Mouse (Mus musculus) neutrophil, adult 5-6 weeks (primary cell): ENCODE results near the gene Snd1. TPM values are rescaled to one million over a fixed set of nuclear protein-coding genes. Genes with fewer than 3 reads are reported as not detected.

Experiments used
- ATAC-seq: fragments of 151-379, 151-347 bp; 2 replicates; pipeline ENCODE4 v1.8.0; 2017; ENCODE audit warnings: mild to moderate bottlenecking, moderate TSS enrichment; ENCODE audit not compliant: insufficient number of reproducible peaks, poor library complexity, low FRiP score, severe bottlenecking; ENCODE audit errors: extremely low read depth
- total RNA-seq: library from RNA; stranded (forward); fragments of 200-1000 nt; gene quantifications from 2 replicates; pipeline ENCODE4 v1.2.3, GENCODE M21; 2017

The Snd1 gene
- total RNA-seq, 1 experiment from 2014 or later = 44.2 TPM

GRCm38 (mm10) chr6:28834046-28834445 is 359.1 kb downstream of the Snd1 start:
- no peak for ATAC-seq

GRCm38 (mm10) chr6:28836600-28836999 is 361.7 kb downstream of the Snd1 start:
- no peak for ATAC-seq

GRCm38 (mm10) chr6:28841569-28841968 is 366.6 kb downstream of the Snd1 start:
- ATAC-seq = no peak

- ATAC-seq = no peak
These were observed 367.7 kb downstream of the Snd1 start for GRCm38 (mm10) chr6:28842375-28843276.

GRCm38 (mm10) chr6:28845610-28846009 is 370.7 kb downstream of the Snd1 start:
- no peak for ATAC-seq

- ATAC-seq = no peak
These were observed 372.7 kb downstream of the Snd1 start for GRCm38 (mm10) chr6:28847616-28848015.

- no peak for ATAC-seq
These were observed 373.4 kb downstream of the Snd1 start for GRCm38 (mm10) chr6:28848285-28848794.

GRCm38 (mm10) chr6:28848891-28849290 is 374.0 kb downstream of the Snd1 start:
- no peak for ATAC-seq

- no peak for ATAC-seq
These were observed 374.4 kb downstream of the Snd1 start for GRCm38 (mm10) chr6:28849317-28849716.

GRCm38 (mm10) chr6:28850326-28850900 is 375.5 kb downstream of the Snd1 start:
- ATAC-seq = no peak

GRCm38 (mm10) chr6:28852342-28852741 is 377.4 kb downstream of the Snd1 start:
- no peak for ATAC-seq

- no peak for ATAC-seq
These were observed 378.2 kb downstream of the Snd1 start for GRCm38 (mm10) chr6:28853164-28853563.

GRCm38 (mm10) chr6:28853654-28854053 is 378.7 kb downstream of the Snd1 start:
- no peak for ATAC-seq

GRCm38 (mm10) chr6:28854598-28854997 is 379.7 kb downstream of the Snd1 start:
- ATAC-seq = no peak

- ATAC-seq = no peak
These were observed 380.5 kb downstream of the Snd1 start for GRCm38 (mm10) chr6:28855442-28855841.

- ATAC-seq = no peak
These were observed 381.9 kb downstream of the Snd1 start for GRCm38 (mm10) chr6:28856789-28857188.

GRCm38 (mm10) chr6:28857198-28858180 is 382.6 kb downstream of the Snd1 start:
- no peak for ATAC-seq

GRCm38 (mm10) chr6:28859094-28859493 is 384.2 kb downstream of the Snd1 start:
- no peak for ATAC-seq

GRCm38 (mm10) chr6:28860450-28860849 is 385.5 kb downstream of the Snd1 start:
- no peak for ATAC-seq
